Comparison of ENCODE assay signal across 35 mouse cellular contexts in genomic region chr3:95944742-95945141, GRCm38 (mm10). TPM values are rescaled to one million over a fixed set of nuclear protein-coding genes. Genes with fewer than 3 reads are reported as not detected.
"Had no signal": no experiment of that assay in that cellular context is flagged by ENCODE, and none has a peak within 500 bp of the region (broad histone marks: within the 10 kb centered on the region; RNA-seq: fewer than 3 reads in every experiment).

No protein-coding gene starts in this region.

- H3K9me3 ChIP-seq: heart, embryonic 10.5 days; heart, embryonic 12.5 days; heart, embryonic 13.5 days; heart, embryonic 15.5 days; hindbrain, embryonic 10.5 days; hindbrain, embryonic 12.5 days; hindbrain, embryonic 13.5 days; hindbrain, embryonic 15.5 days; intestine, embryonic 15.5 days; kidney, embryonic 15.5 days had no signal

- DNase-seq: heart, postnatal 10 days; heart, postnatal 14 days; heart, postnatal 36 days; heart, postnatal 4 days; kidney, adult 11 months; kidney, adult 18-20 months; kidney, adult 2 months; kidney, adult 8-10 months; kidney, adult 9 months; kidney, postnatal 10 days; kidney, postnatal 14 days; kidney, postnatal 25 days; kidney, postnatal 36 days; kidney, postnatal 4 days; layer of hippocampus, adult 9-11 months; layer of hippocampus, postnatal 36 days had no signal

- H3K4me3 ChIP-seq: heart, embryonic 10.5 days; heart, embryonic 12.5 days; heart, embryonic 13.5 days; heart, embryonic 15.5 days; hindbrain, embryonic 10.5 days; hindbrain, embryonic 12.5 days; hindbrain, embryonic 13.5 days; hindbrain, embryonic 15.5 days; intestine, embryonic 15.5 days; kidney, embryonic 15.5 days; layer of hippocampus, adult 2 months had no signal

- H3K27ac ChIP-seq: heart, embryonic 10.5 days; heart, embryonic 13.5 days; heart, embryonic 15.5 days; hindbrain, embryonic 10.5 days; hindbrain, embryonic 12.5 days; hindbrain, embryonic 13.5 days; hindbrain, embryonic 14.5 days; hindbrain, embryonic 15.5 days; hindbrain, postnatal 0 days; intestine, embryonic 15.5 days; kidney, embryonic 15.5 days; kidney, postnatal 0 days; layer of hippocampus, adult 2 months had no signal

- ATAC-seq: hindbrain, embryonic 16.5 days; hindbrain, postnatal 0 days; inflammation-experienced regulatory T-cells, adult 6 months; intestine, embryonic 15.5 days; intestine, embryonic 16.5 days; intestine, postnatal 0 days had no signal

- H3K9ac ChIP-seq: heart, embryonic 12.5 days; heart, embryonic 13.5 days; heart, embryonic 15.5 days; hindbrain, embryonic 12.5 days; hindbrain, embryonic 13.5 days; hindbrain, embryonic 14.5 days; hindbrain, embryonic 15.5 days; intestine, embryonic 15.5 days; kidney, embryonic 15.5 days had no signal

- H3K4me1 ChIP-seq: heart, embryonic 13.5 days; heart, embryonic 15.5 days; hindbrain, embryonic 10.5 days; hindbrain, embryonic 12.5 days; hindbrain, embryonic 13.5 days; hindbrain, embryonic 15.5 days; intestine, embryonic 15.5 days had no signal

- H3K4me2 ChIP-seq: heart, embryonic 11.5 days; heart, embryonic 12.5 days; heart, embryonic 13.5 days; heart, embryonic 15.5 days; hindbrain, embryonic 12.5 days; hindbrain, embryonic 13.5 days; hindbrain, embryonic 14.5 days; hindbrain, embryonic 15.5 days; intestine, embryonic 15.5 days; kidney, embryonic 15.5 days had no signal

- H3K27me3 ChIP-seq: heart, embryonic 12.5 days; heart, embryonic 13.5 days; heart, embryonic 15.5 days; hindbrain, embryonic 12.5 days; hindbrain, embryonic 13.5 days; hindbrain, embryonic 15.5 days; intestine, embryonic 15.5 days; kidney, embryonic 15.5 days had no signal

RNA-seq across cellular contexts. Expression of gene Car14, which starts 40.3 kb away (rescaled TPM):
- polyA plus RNA-seq: inflammation-experienced regulatory T-cells, adult 6 months had no signal
